Mouse (Mus musculus) CH12F3 (cell line): Measurements from ENCODE around the gene Gm5936.
"Not testable (repeated sequence)": the region's sequence is repeated elsewhere in the genome, so short reads cannot be mapped to it uniquely, and the experiment has no call there.

ENCODE experiments used
- in situ Hi-C: fragments of 300-500 bp; cut with MboI; formaldehyde crosslinking; loops from 2 replicates; pipeline ENCODE4 v1.14.3; 2020; ENCODE audit warnings: low sequenced_read_pairs

Gene Gm5936

DNA sequence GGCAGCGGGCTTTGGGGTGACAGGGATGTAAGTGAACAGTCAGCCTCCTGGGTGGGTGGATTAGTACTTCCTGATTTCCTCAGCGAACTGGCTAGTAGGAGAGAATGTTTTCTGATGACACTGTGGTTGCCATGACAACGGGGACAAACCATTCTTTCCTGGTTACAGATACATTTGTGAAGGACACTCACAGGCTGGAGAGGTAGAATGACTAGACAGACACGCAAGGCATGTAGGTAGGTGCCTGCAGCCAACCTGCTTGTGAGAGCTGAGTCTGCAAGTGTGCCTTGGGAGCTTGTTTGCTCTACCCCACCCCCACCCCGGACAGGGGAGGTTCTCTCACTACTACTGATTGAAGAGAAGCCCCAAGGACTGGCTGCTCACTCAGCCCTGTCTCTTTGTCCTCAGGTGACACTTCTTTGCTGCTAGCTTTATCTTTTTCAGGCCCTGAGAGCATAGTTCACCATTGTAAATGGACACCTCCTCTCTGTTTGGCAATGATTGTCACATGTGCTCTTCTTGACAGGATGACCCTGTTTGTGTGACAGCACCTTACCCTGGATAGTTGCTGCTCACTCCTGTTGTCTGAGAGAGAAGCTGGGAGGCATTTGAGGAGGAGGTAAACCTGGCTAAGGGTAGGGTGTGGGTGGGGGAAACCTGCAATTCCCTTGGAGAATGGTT, at the start of gene Gm5936:
TSS of gene Gm5936 (plus strand) at position 355 of the 681 bp plus-strand sequence.
- in situ Hi-C loops = not testable (repeated sequence)

DNA sequence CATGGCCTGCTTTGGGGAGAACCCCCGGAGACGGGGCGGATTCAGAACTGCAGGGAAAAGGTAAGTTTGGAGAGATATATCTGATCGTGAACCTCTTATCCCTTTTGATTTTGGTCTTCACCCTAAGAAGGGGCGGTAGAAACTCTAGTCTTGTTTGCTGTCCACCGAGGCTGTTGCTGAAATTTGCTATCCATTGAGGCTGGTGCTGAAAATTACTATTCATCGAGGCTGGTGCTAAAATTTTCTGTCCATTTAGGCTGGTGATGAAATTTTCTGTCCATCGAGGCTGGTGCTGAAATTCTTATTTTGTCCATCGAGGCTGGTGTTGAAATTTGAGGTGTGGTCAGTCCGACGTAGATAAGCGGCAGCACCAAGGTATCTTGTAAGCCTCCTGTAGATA, 19.1 kb downstream of the Gm5936 start:
- in situ Hi-C loops = not testable (repeated sequence)

DNA sequence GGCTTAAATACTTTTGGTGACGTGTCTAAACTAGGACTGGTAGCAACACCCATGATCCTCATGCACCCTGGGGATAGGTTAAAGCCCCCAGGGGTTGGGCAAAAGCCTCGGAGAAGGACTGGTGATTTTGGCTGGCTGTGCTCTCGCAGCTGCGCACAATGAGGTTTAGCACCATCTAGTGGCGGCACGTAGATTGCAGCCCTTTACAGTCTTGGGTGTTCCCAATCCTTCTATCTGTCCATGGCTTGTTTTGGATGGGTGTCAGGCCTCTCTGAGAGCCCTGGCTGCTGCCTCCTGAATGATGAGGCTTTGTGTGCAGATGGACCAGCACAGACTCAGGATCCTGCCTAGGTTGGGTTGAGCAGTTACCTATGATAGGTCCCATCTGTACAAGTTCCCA, 43.1 kb downstream of the Gm5936 start:
- in situ Hi-C loops = not testable (repeated sequence)
